Mouse (Mus musculus): ENCODE data around the gene Armcx5. TPM values are rescaled to one million over a fixed set of nuclear protein-coding genes. Genes with fewer than 3 reads are reported as not detected.

Armcx5 gene
- polyA plus RNA-seq, 1 experiment from 2014 or later, result 12.2 TPM

MicroRNA genes within 50 kb of the gene (microRNA counts, 519-probe panel; counts per million panel counts)
- microRNA mmu-miR-1970, result 473 counts per million, percentile 71 among the panel's probes with 10 or more counts

Small RNAs within 50 kb of the gene (microRNA-seq; reads per million reads assigned to microRNA genes)
- gene Mir1970 (ENCODE audit: borderline number of aligned reads) (not detected), gene Mir7646 (ENCODE audit: borderline number of aligned reads) (1.2 reads per million)

Other genes starting within 250 kb of the Armcx5 start
- not detected in 2 replicates for gene AV320801, start 248.1 kb upstream of the Armcx5 start, polyA plus RNA-seq (2015; fragmentation: Nextera tagmentation; extraction: Ambion mirVana)
- 0.05 and 0.34 TPM in 2 replicates for gene Nxf7, start 144.0 kb upstream of the Armcx5 start, polyA plus RNA-seq (2015; fragmentation: Nextera tagmentation; extraction: Ambion mirVana)
- not detected in 2 replicates for gene Prame, start 115.0 kb upstream of the Armcx5 start, polyA plus RNA-seq (2015; fragmentation: Nextera tagmentation; extraction: Ambion mirVana)
- 0.06 TPM in 1 of 2 replicates, not detected in the other for gene Tcp11x2, start 48.9 kb upstream of the Armcx5 start, polyA plus RNA-seq (2015; fragmentation: Nextera tagmentation; extraction: Ambion mirVana)
- 0.82 and 1.3 TPM in 2 replicates for gene Tmsb15a, start 17.5 kb upstream of the Armcx5 start, polyA plus RNA-seq (2015; fragmentation: Nextera tagmentation; extraction: Ambion mirVana)
- 18.9 and 20.8 TPM in 2 replicates for gene Gprasp1, start within 50 bp of the Armcx5 start, polyA plus RNA-seq (2015; fragmentation: Nextera tagmentation; extraction: Ambion mirVana)
- 55.0 and 55.1 TPM in 2 replicates for gene Bhlhb9, start 54.9 kb downstream of the Armcx5 start, polyA plus RNA-seq (2015; fragmentation: Nextera tagmentation; extraction: Ambion mirVana)
- gene Gprasp2, start 96.3 kb downstream of the Armcx5 start, polyA plus RNA-seq (2015; fragmentation: Nextera tagmentation; extraction: Ambion mirVana), result 6.6 and 7.0 TPM in 2 replicates

All from thymus, postnatal 0 days (tissue).